Mouse (Mus musculus) cortical plate, adult 2 months (tissue): Measurements from ENCODE around the gene Zfp292.

Source experiments
- CTCF ChIP-seq: fragments of 200-500 bp; IDR thresholded peaks from 2 replicates; pipeline ENCODE4 v1.5.1; 2011; ENCODE audit warnings: mild to moderate bottlenecking, control low read depth, low read length; ENCODE audit not compliant: insufficient read depth; ENCODE audit errors: extremely low read depth
- POLR2A ChIP-seq: fragments of 200-500 bp; IDR thresholded peaks from 2 replicates; pipeline ENCODE4 v1.6.1; 2011; ENCODE audit warnings: mild to moderate bottlenecking, low read length, control low read depth; ENCODE audit not compliant: insufficient read depth; ENCODE audit errors: extremely low read depth

GRCm38 (mm10) chr4:34858903-34859302, 23.9 kb downstream of the Zfp292 start:
- TF ChIP-seq CTCF (no peak), POLR2A (no peak)
